Mouse (Mus musculus): Measurements from ENCODE around the gene Gbx1. TPM values are rescaled to one million over a fixed set of nuclear protein-coding genes. Genes with fewer than 3 reads are reported as not detected.

Gbx1 gene
- polyA plus RNA-seq, 1 experiment from 2014 or later: 0.20 TPM

GRCm38 (mm10) chr5:24505513-24505912 lies 21.5 kb downstream of the Gbx1 start:
- H3K27ac ChIP-seq (ENCODE audit: low read length): no peak overlapping the region
- WGBS: 45% methylated on average over 1 of the region's 2 CpGs
- H3K4me1 ChIP-seq (ENCODE audit: control insufficient read depth, insufficient read depth, low read length): peaks cover 2% of the 10 kb centered on the region; the same call in 1 of the 2 replicates
- H3K27me3 ChIP-seq (ENCODE audit: control insufficient read depth, insufficient read depth, low read depth, low read length): peaks cover 11% of the 10 kb centered on the region; the same call in 1 of the 2 replicates
- no peak overlapping the region for H3K4me2 ChIP-seq (ENCODE audit: low read length)
- no peak overlapping the region for H3K4me3 ChIP-seq (ENCODE audit: low read depth, low read length)
- no peaks in the 10 kb centered on the region for H3K9me3 ChIP-seq (replicated peaks; ENCODE audit: control insufficient read depth, low read length, poor library complexity, severe bottlenecking)
- no peak; the same call in 1 of the 2 replicates for ATAC-seq
- H3K9ac ChIP-seq (ENCODE audit: low read depth, low read length): no peak overlapping the region
- H3K36me3 ChIP-seq (ENCODE audit: control insufficient read depth, insufficient read depth, low read length): peaks cover 9% of the 10 kb centered on the region

- Histone ChIP-seq H3K9me3 (replicated peaks; ENCODE audit: control insufficient read depth, low read length, poor library complexity, severe bottlenecking) (no peaks in the 10 kb centered on the region), H3K27me3 (ENCODE audit: control insufficient read depth, insufficient read depth, low read depth, low read length) (peaks cover 11% of the 10 kb centered on the region; the same call in 1 of the 2 replicates), H3K27ac (ENCODE audit: low read length) (no peak overlapping the region), H3K9ac (ENCODE audit: low read depth, low read length) (no peak overlapping the region), H3K4me1 (ENCODE audit: control insufficient read depth, insufficient read depth, low read length) (peaks cover 2% of the 10 kb centered on the region; the same call in 1 of the 2 replicates), H3K4me3 (ENCODE audit: low read depth, low read length) (no peak overlapping the region), H3K36me3 (ENCODE audit: control insufficient read depth, insufficient read depth, low read length) (peaks cover 17% of the 10 kb centered on the region), H3K4me2 (ENCODE audit: low read length) (no peak overlapping the region)
- no peak for ATAC-seq
- 78% methylated on average over 4 of the region's 4 CpGs for WGBS
Measured at GRCm38 (mm10) chr5:24502786-24503185, 24.2 kb downstream of the Gbx1 start.

- H3K9me3 ChIP-seq (replicated peaks; ENCODE audit: control insufficient read depth, low read length, poor library complexity, severe bottlenecking): no peaks in the 10 kb centered on the region
- WGBS: 75% methylated on average over 11 of the region's 11 CpGs
- ATAC-seq: no peak
- no peak overlapping the region for H3K9ac ChIP-seq (ENCODE audit: low read depth, low read length)
- H3K36me3 ChIP-seq (ENCODE audit: control insufficient read depth, insufficient read depth, low read length): peaks cover 17% of the 10 kb centered on the region
- peaks cover 11% of the 10 kb centered on the region; the same call in 1 of the 2 replicates for H3K27me3 ChIP-seq (ENCODE audit: control insufficient read depth, insufficient read depth, low read depth, low read length)
- no peak overlapping the region for H3K27ac ChIP-seq (ENCODE audit: low read length)
- H3K4me3 ChIP-seq (ENCODE audit: low read depth, low read length): no peak overlapping the region
- H3K4me2 ChIP-seq (ENCODE audit: low read length): no peak overlapping the region
- peaks cover 2% of the 10 kb centered on the region; the same call in 1 of the 2 replicates for H3K4me1 ChIP-seq (ENCODE audit: control insufficient read depth, insufficient read depth, low read length)
Measured at GRCm38 (mm10) chr5:24500851-24501250, 26.2 kb downstream of the Gbx1 start.

- no peak for ATAC-seq
- Histone ChIP-seq H3K9ac (ENCODE audit: low read depth, low read length) (no peak overlapping the region), H3K4me3 (ENCODE audit: low read depth, low read length) (no peak overlapping the region), H3K4me1 (ENCODE audit: control insufficient read depth, insufficient read depth, low read length) (peaks cover 3% of the 10 kb centered on the region), H3K27me3 (ENCODE audit: control insufficient read depth, insufficient read depth, low read depth, low read length) (peaks cover 4% of the 10 kb centered on the region; the same call in 1 of the 2 replicates), H3K4me2 (ENCODE audit: low read length) (no peak overlapping the region), H3K9me3 (replicated peaks; ENCODE audit: control insufficient read depth, low read length, poor library complexity, severe bottlenecking) (no peaks in the 10 kb centered on the region), H3K36me3 (ENCODE audit: control insufficient read depth, insufficient read depth, low read length) (peaks cover 17% of the 10 kb centered on the region), H3K27ac (ENCODE audit: low read length) (no peak overlapping the region)
- 66% methylated on average over 10 of the region's 10 CpGs for WGBS
Measured at GRCm38 (mm10) chr5:24499113-24499512, 27.9 kb downstream of the Gbx1 start.

GRCm38 (mm10) chr5:24497526-24497925 lies 29.5 kb downstream of the Gbx1 start:
- no peak overlapping the region for H3K27ac ChIP-seq (ENCODE audit: low read length)
- no peak overlapping the region for H3K9ac ChIP-seq (ENCODE audit: low read depth, low read length)
- WGBS: 75% methylated on average over 12 of the region's 12 CpGs
- H3K4me2 ChIP-seq (ENCODE audit: low read length): no peak overlapping the region
- H3K4me3 ChIP-seq (ENCODE audit: low read depth, low read length): no peak overlapping the region
- no peaks in the 10 kb centered on the region for H3K27me3 ChIP-seq (ENCODE audit: control insufficient read depth, insufficient read depth, low read depth, low read length)
- no peaks in the 10 kb centered on the region for H3K9me3 ChIP-seq (replicated peaks; ENCODE audit: control insufficient read depth, low read length, poor library complexity, severe bottlenecking)
- no peak for ATAC-seq
- H3K4me1 ChIP-seq (ENCODE audit: control insufficient read depth, insufficient read depth, low read length): peaks cover 3% of the 10 kb centered on the region
- peaks cover 24% of the 10 kb centered on the region for H3K36me3 ChIP-seq (ENCODE audit: control insufficient read depth, insufficient read depth, low read length)

GRCm38 (mm10) chr5:24496756-24497155 lies 30.2 kb downstream of the Gbx1 start:
- 42% methylated on average over 6 of the region's 6 CpGs for WGBS

GRCm38 (mm10) chr5:24495019-24495418 lies 32.0 kb downstream of the Gbx1 start:
- Histone ChIP-seq H3K27me3 (ENCODE audit: control insufficient read depth, insufficient read depth, low read depth, low read length) (no peaks in the 10 kb centered on the region), H3K4me2 (ENCODE audit: low read length) (no peak overlapping the region), H3K9ac (ENCODE audit: low read depth, low read length) (no peak overlapping the region), H3K4me3 (ENCODE audit: low read depth, low read length) (no peak overlapping the region), H3K36me3 (ENCODE audit: control insufficient read depth, insufficient read depth, low read length) (peaks cover 27% of the 10 kb centered on the region), H3K4me1 (ENCODE audit: control insufficient read depth, insufficient read depth, low read length) (peaks cover 3% of the 10 kb centered on the region), H3K27ac (ENCODE audit: low read length) (0 out of 2 replicates have a peak overlapping the region, but pooled peaks have one; percentile 6), H3K9me3 (replicated peaks; ENCODE audit: control insufficient read depth, low read length, poor library complexity, severe bottlenecking) (no peaks in the 10 kb centered on the region)
- WGBS: 58% methylated on average over 15 of the region's 15 CpGs
- peak; percentile 30; the same call in 1 of the 2 replicates for ATAC-seq

More at GRCm38 (mm10) chr5:24496756-24497155, 30.2 kb downstream of the Gbx1 start:
- Histone ChIP-seq H3K4me3 (ENCODE audit: low read depth, low read length) (no peak overlapping the region), H3K27ac (ENCODE audit: low read length) (no peak overlapping the region), H3K4me2 (ENCODE audit: low read length) (no peak overlapping the region), H3K4me1 (ENCODE audit: control insufficient read depth, insufficient read depth, low read length) (peaks cover 3% of the 10 kb centered on the region), H3K9ac (ENCODE audit: low read depth, low read length) (no peak overlapping the region), H3K27me3 (ENCODE audit: control insufficient read depth, insufficient read depth, low read depth, low read length) (no peaks in the 10 kb centered on the region), H3K9me3 (replicated peaks; ENCODE audit: control insufficient read depth, low read length, poor library complexity, severe bottlenecking) (no peaks in the 10 kb centered on the region), H3K36me3 (ENCODE audit: control insufficient read depth, insufficient read depth, low read length) (peaks cover 29% of the 10 kb centered on the region)
- ATAC-seq: no peak

GRCm38 (mm10) chr5:24492546-24493285 lies 34.3 kb downstream of the Gbx1 start:
- Histone ChIP-seq H3K9ac (ENCODE audit: low read depth, low read length) (no peak overlapping the region), H3K9me3 (replicated peaks; ENCODE audit: control insufficient read depth, low read length, poor library complexity, severe bottlenecking) (no peaks in the 10 kb centered on the region), H3K4me3 (ENCODE audit: low read depth, low read length) (no peak overlapping the region), H3K4me1 (ENCODE audit: control insufficient read depth, insufficient read depth, low read length) (peaks cover 3% of the 10 kb centered on the region), H3K27ac (ENCODE audit: low read length) (no peak overlapping the region), H3K36me3 (ENCODE audit: control insufficient read depth, insufficient read depth, low read length) (peaks cover 40% of the 10 kb centered on the region), H3K4me2 (ENCODE audit: low read length) (no peak overlapping the region), H3K27me3 (ENCODE audit: control insufficient read depth, insufficient read depth, low read depth, low read length) (no peaks in the 10 kb centered on the region)
- no peak for ATAC-seq
- 90% methylated on average over 16 of the region's 16 CpGs for WGBS

- Histone ChIP-seq H3K27ac (ENCODE audit: low read length) (no peak overlapping the region), H3K36me3 (ENCODE audit: control insufficient read depth, insufficient read depth, low read length) (peaks cover 40% of the 10 kb centered on the region)
- ATAC-seq: no peak
Measured at GRCm38 (mm10) chr5:24490413-24490920, 36.5 kb downstream of the Gbx1 start.

More at GRCm38 (mm10) chr5:24490413-24490920, 36.5 kb downstream of the Gbx1 start:
- no peak overlapping the region for H3K4me2 ChIP-seq (ENCODE audit: low read length)
- 75% methylated on average over 14 of the region's 14 CpGs for WGBS
- no peaks in the 10 kb centered on the region for H3K27me3 ChIP-seq (ENCODE audit: control insufficient read depth, insufficient read depth, low read depth, low read length)
- H3K9me3 ChIP-seq (replicated peaks; ENCODE audit: control insufficient read depth, low read length, poor library complexity, severe bottlenecking): no peaks in the 10 kb centered on the region
- peaks cover 3% of the 10 kb centered on the region; the same call in 1 of the 2 replicates for H3K4me1 ChIP-seq (ENCODE audit: control insufficient read depth, insufficient read depth, low read length)
- no peak overlapping the region for H3K4me3 ChIP-seq (ENCODE audit: low read depth, low read length)
- no peak overlapping the region for H3K9ac ChIP-seq (ENCODE audit: low read depth, low read length)

Data from midbrain, embryonic 16.5 days (tissue).